Mouse (Mus musculus): ENCODE results near the gene Tgm2.

- TF ChIP-seq ZNF384 (IDR thresholded peaks at IDR 0.05; ENCODE audit: low read depth, low read length): no peak
- no peak for TF ChIP-seq CHD2 (IDR thresholded peaks at IDR 0.05; ENCODE audit: low read depth, low read length)
- no peak for TF ChIP-seq ZC3H11A (IDR thresholded peaks at IDR 0.05; ENCODE audit: borderline replicate concordance, low read depth, low read length)
- no peak for TF ChIP-seq MAFK (IDR thresholded peaks at IDR 0.05; ENCODE audit: insufficient read depth, low read depth, low read length)
Observed at GRCm38 (mm10) chr2:158159376-158160235, 13.4 kb upstream of the Tgm2 start.
